Mouse (Mus musculus): ENCODE results near the gene Edf1.

Edf1 gene

GRCm38 (mm10) chr2:25557964-25558360 is 315 bp downstream of the Edf1 start:
- Histone ChIP-seq H3K27me3 (ENCODE audit: insufficient read depth, low read length) (no peaks in the 10 kb centered on the region), H3K4me3 (replicated peaks; ENCODE audit: low read length) (peak overlapping the region; percentile 97), H3K36me3 (ENCODE audit: insufficient read depth, low read length) (peaks cover 42% of the 10 kb centered on the region), H3K4me1 (replicated peaks; ENCODE audit: low read depth, low read length) (peaks cover 30% of the 10 kb centered on the region), H3K9me3 (ENCODE audit: low read length) (no peaks in the 10 kb centered on the region)
- no peak for TF ChIP-seq POU5F1 (IDR thresholded peaks at IDR 0.05; ENCODE audit: borderline replicate concordance, low read length)
- no peak for TF ChIP-seq NANOG (IDR thresholded peaks at IDR 0.05; ENCODE audit: borderline replicate concordance, low read length)
- no peak for TF ChIP-seq CTCF (conservative IDR thresholded peaks at IDR 0.05; ENCODE audit: low read length)

- H3K4me3 ChIP-seq (replicated peaks; ENCODE audit: low read length): peak overlapping the region; percentile 97
- TF ChIP-seq CTCF (conservative IDR thresholded peaks at IDR 0.05; ENCODE audit: low read length) (no peak), NANOG (IDR thresholded peaks at IDR 0.05; ENCODE audit: borderline replicate concordance, low read length) (no peak), POU5F1 (IDR thresholded peaks at IDR 0.05; ENCODE audit: borderline replicate concordance, low read length) (no peak)
- H3K27me3 ChIP-seq (ENCODE audit: insufficient read depth, low read length): no peaks in the 10 kb centered on the region
- peaks cover 50% of the 10 kb centered on the region for H3K36me3 ChIP-seq (ENCODE audit: insufficient read depth, low read length)
- H3K9me3 ChIP-seq (ENCODE audit: low read length): no peaks in the 10 kb centered on the region
- peaks cover 33% of the 10 kb centered on the region for H3K4me1 ChIP-seq (replicated peaks; ENCODE audit: low read depth, low read length)
Measured at GRCm38 (mm10) chr2:25558774-25559173, 1.1 kb downstream of the Edf1 start.

GRCm38 (mm10) chr2:25560551-25560950 is 2.9 kb downstream of the Edf1 start:
- no peak overlapping the region for H3K4me3 ChIP-seq (replicated peaks; ENCODE audit: low read length)
- H3K4me1 ChIP-seq (replicated peaks; ENCODE audit: low read depth, low read length): peaks cover 33% of the 10 kb centered on the region
- no peaks in the 10 kb centered on the region for H3K9me3 ChIP-seq (ENCODE audit: low read length)
- TF ChIP-seq POU5F1 (IDR thresholded peaks at IDR 0.05; ENCODE audit: borderline replicate concordance, low read length): no peak
- TF ChIP-seq CTCF (conservative IDR thresholded peaks at IDR 0.05; ENCODE audit: low read length): no peak
- no peak for TF ChIP-seq NANOG (IDR thresholded peaks at IDR 0.05; ENCODE audit: borderline replicate concordance, low read length)
- peaks cover 68% of the 10 kb centered on the region for H3K36me3 ChIP-seq (ENCODE audit: insufficient read depth, low read length)
- H3K27me3 ChIP-seq (ENCODE audit: insufficient read depth, low read length): no peaks in the 10 kb centered on the region

- no peak for TF ChIP-seq NANOG (IDR thresholded peaks at IDR 0.05; ENCODE audit: borderline replicate concordance, low read length)
- no peak for TF ChIP-seq POU5F1 (IDR thresholded peaks at IDR 0.05; ENCODE audit: borderline replicate concordance, low read length)
- H3K4me1 ChIP-seq (replicated peaks; ENCODE audit: low read depth, low read length): peaks cover 25% of the 10 kb centered on the region
- peaks cover 77% of the 10 kb centered on the region for H3K36me3 ChIP-seq (ENCODE audit: insufficient read depth, low read length)
- H3K9me3 ChIP-seq (ENCODE audit: low read length): no peaks in the 10 kb centered on the region
- no peaks in the 10 kb centered on the region for H3K27me3 ChIP-seq (ENCODE audit: insufficient read depth, low read length)
- H3K4me3 ChIP-seq (replicated peaks; ENCODE audit: low read length): no peak overlapping the region
Measured at GRCm38 (mm10) chr2:25561946-25562345, 4.3 kb downstream of the Edf1 start.

- peaks cover 88% of the 10 kb centered on the region for H3K36me3 ChIP-seq (ENCODE audit: insufficient read depth, low read length)
- no peak for TF ChIP-seq NANOG (IDR thresholded peaks at IDR 0.05; ENCODE audit: borderline replicate concordance, low read length)
- TF ChIP-seq CTCF (conservative IDR thresholded peaks at IDR 0.05; ENCODE audit: low read length): no peak
- no peak for TF ChIP-seq POU5F1 (IDR thresholded peaks at IDR 0.05; ENCODE audit: borderline replicate concordance, low read length)
- H3K27me3 ChIP-seq (ENCODE audit: insufficient read depth, low read length): no peaks in the 10 kb centered on the region
- no peaks in the 10 kb centered on the region for H3K9me3 ChIP-seq (ENCODE audit: low read length)
- H3K4me1 ChIP-seq (replicated peaks; ENCODE audit: low read depth, low read length): peaks cover 27% of the 10 kb centered on the region
- H3K4me3 ChIP-seq (replicated peaks; ENCODE audit: low read length): no peak overlapping the region
Measured at GRCm38 (mm10) chr2:25565741-25566140, 8.1 kb downstream of the Edf1 start.

GRCm38 (mm10) chr2:25566558-25566957 is 8.9 kb downstream of the Edf1 start:
- Histone ChIP-seq H3K9me3 (ENCODE audit: low read length) (no peaks in the 10 kb centered on the region), H3K36me3 (ENCODE audit: insufficient read depth, low read length) (peaks cover 88% of the 10 kb centered on the region), H3K4me1 (replicated peaks; ENCODE audit: low read depth, low read length) (peaks cover 27% of the 10 kb centered on the region), H3K4me3 (replicated peaks; ENCODE audit: low read length) (no peak overlapping the region), H3K27me3 (ENCODE audit: insufficient read depth, low read length) (no peaks in the 10 kb centered on the region)
- TF ChIP-seq CTCF (conservative IDR thresholded peaks at IDR 0.05; ENCODE audit: low read length) (no peak), NANOG (IDR thresholded peaks at IDR 0.05; ENCODE audit: borderline replicate concordance, low read length) (no peak), POU5F1 (IDR thresholded peaks at IDR 0.05; ENCODE audit: borderline replicate concordance, low read length) (no peak)

GRCm38 (mm10) chr2:25568473-25569019 is 10.9 kb downstream of the Edf1 start:
- no peak for TF ChIP-seq CTCF (conservative IDR thresholded peaks at IDR 0.05; ENCODE audit: low read length)
- TF ChIP-seq NANOG (IDR thresholded peaks at IDR 0.05; ENCODE audit: borderline replicate concordance, low read length): no peak
- no peak for TF ChIP-seq POU5F1 (IDR thresholded peaks at IDR 0.05; ENCODE audit: borderline replicate concordance, low read length)

GRCm38 (mm10) chr2:25569323-25569722 is 11.7 kb downstream of the Edf1 start:
- peaks cover 34% of the 10 kb centered on the region for H3K4me1 ChIP-seq (replicated peaks; ENCODE audit: low read depth, low read length)
- TF ChIP-seq NANOG (IDR thresholded peaks at IDR 0.05; ENCODE audit: borderline replicate concordance, low read length): no peak
- no peak for TF ChIP-seq POU5F1 (IDR thresholded peaks at IDR 0.05; ENCODE audit: borderline replicate concordance, low read length)
- no peak for TF ChIP-seq CTCF (conservative IDR thresholded peaks at IDR 0.05; ENCODE audit: low read length)
- H3K9me3 ChIP-seq (ENCODE audit: low read length): no peaks in the 10 kb centered on the region
- peaks cover 78% of the 10 kb centered on the region for H3K36me3 ChIP-seq (ENCODE audit: insufficient read depth, low read length)
- H3K4me3 ChIP-seq (replicated peaks; ENCODE audit: low read length): no peak overlapping the region
- no peaks in the 10 kb centered on the region for H3K27me3 ChIP-seq (ENCODE audit: insufficient read depth, low read length)

More at GRCm38 (mm10) chr2:25568473-25569019, 10.9 kb downstream of the Edf1 start:
- Histone ChIP-seq H3K27me3 (ENCODE audit: insufficient read depth, low read length) (no peaks in the 10 kb centered on the region), H3K4me3 (replicated peaks; ENCODE audit: low read length) (no peak overlapping the region), H3K4me1 (replicated peaks; ENCODE audit: low read depth, low read length) (peaks cover 27% of the 10 kb centered on the region), H3K36me3 (ENCODE audit: insufficient read depth, low read length) (peaks cover 85% of the 10 kb centered on the region), H3K9me3 (ENCODE audit: low read length) (no peaks in the 10 kb centered on the region)

GRCm38 (mm10) chr2:25571221-25571620 is 13.6 kb downstream of the Edf1 start:
- no peak for TF ChIP-seq CTCF (conservative IDR thresholded peaks at IDR 0.05; ENCODE audit: low read length)
- no peak overlapping the region for H3K4me3 ChIP-seq (replicated peaks; ENCODE audit: low read length)
- H3K27me3 ChIP-seq (ENCODE audit: insufficient read depth, low read length): peaks cover 10% of the 10 kb centered on the region
- H3K4me1 ChIP-seq (replicated peaks; ENCODE audit: low read depth, low read length): peaks cover 45% of the 10 kb centered on the region
- H3K9me3 ChIP-seq (ENCODE audit: low read length): no peaks in the 10 kb centered on the region
- H3K36me3 ChIP-seq (ENCODE audit: insufficient read depth, low read length): peaks cover 60% of the 10 kb centered on the region
